ENCODE assay signal across 36 mouse cellular contexts in genomic region chr13:95474294-95474693, GRCm38 (mm10). TPM values are rescaled to one million over a fixed set of nuclear protein-coding genes. Genes with fewer than 3 reads are reported as not detected.
DNase-seq lines count a peak whose midpoint lies in the region; ATAC-seq and TF ChIP-seq lines count a peak whose summit lies in the region.
"Had no signal": no experiment of that assay in that cellular context is flagged by ENCODE, and none has a peak within 500 bp of the region (broad histone marks: within the 10 kb centered on the region; RNA-seq: fewer than 3 reads in every experiment).

No protein-coding gene starts in this region.

- no peak overlapping the region for H3K4me2 ChIP-seq in forebrain, embryonic 11.5 days (ENCODE audit: low read depth, low read length, severe bottlenecking)
- no peak overlapping the region for H3K4me2 ChIP-seq in forebrain, postnatal 0 days (ENCODE audit: low read depth)
- peak overlapping the region; percentile 29 for H3K4me2 ChIP-seq in liver, embryonic 13.5 days
- H3K4me2 ChIP-seq: forebrain, embryonic 15.5 days; heart, embryonic 15.5 days; hindbrain, embryonic 13.5 days; limb, embryonic 15.5 days; lung, embryonic 15.5 days; midbrain, embryonic 13.5 days had no signal

- ATAC-seq in forebrain, embryonic 11.5 days (replicated peaks; ENCODE audit: low FRiP score), result no peak
- ATAC-seq in forebrain, postnatal 0 days, result no peak
- ATAC-seq in liver, embryonic 13.5 days (ENCODE audit: low read depth), result peak; percentile 89
- ATAC-seq in megakaryocyte progenitor cell, adult 5-6 weeks (replicated peaks; ENCODE audit: poor library complexity), result peak; percentile 55
- ATAC-seq: forebrain, embryonic 15.5 days; intestine, embryonic 16.5 days; midbrain, embryonic 13.5 days; Patski had no signal

- no peak overlapping the region for H3K4me3 ChIP-seq in forebrain, embryonic 11.5 days (ENCODE audit: low read depth, low read length)
- no peak overlapping the region for H3K4me3 ChIP-seq in forebrain, postnatal 0 days (ENCODE audit: low read depth, low read length)
- H3K4me3 ChIP-seq in liver, embryonic 13.5 days (replicated peaks), result no peak overlapping the region
- no peak overlapping the region for H3K4me3 ChIP-seq in kidney, adult 2 months (ENCODE audit: insufficient read depth, low read depth, low read length)
- H3K4me3 ChIP-seq: forebrain, embryonic 15.5 days; heart, embryonic 15.5 days; hindbrain, embryonic 13.5 days; limb, embryonic 10.5 days; limb, embryonic 15.5 days; lung, embryonic 15.5 days; megakaryocyte, embryonic 14.5 days; midbrain, embryonic 13.5 days had no signal

- H3K27ac ChIP-seq in forebrain, embryonic 11.5 days (ENCODE audit: low read depth, low read length), result no peak overlapping the region
- no peak overlapping the region for H3K27ac ChIP-seq in forebrain, postnatal 0 days (ENCODE audit: low read depth, low read length)
- H3K27ac ChIP-seq in liver, embryonic 13.5 days, result peak overlapping the region; percentile 45; the same call in 1 of the 2 replicates
- H3K27ac ChIP-seq in kidney, adult 2 months (ENCODE audit: insufficient read depth, low read depth, low read length), result no peak overlapping the region
- H3K27ac ChIP-seq: forebrain, embryonic 15.5 days; heart, embryonic 15.5 days; hindbrain, embryonic 13.5 days; limb, embryonic 10.5 days; limb, embryonic 15.5 days; lung, embryonic 15.5 days; midbrain, embryonic 13.5 days had no signal

- no peaks in the 10 kb centered on the region for H3K36me3 ChIP-seq in forebrain, embryonic 11.5 days (ENCODE audit: control insufficient read depth, insufficient read depth, low read length)
- no peaks in the 10 kb centered on the region for H3K36me3 ChIP-seq in forebrain, postnatal 0 days (ENCODE audit: insufficient read depth)
- no peaks in the 10 kb centered on the region for H3K36me3 ChIP-seq in liver, embryonic 13.5 days
- H3K36me3 ChIP-seq in kidney, adult 2 months (ENCODE audit: control insufficient read depth, insufficient read depth, low read length), result no peaks in the 10 kb centered on the region
- H3K36me3 ChIP-seq: forebrain, embryonic 15.5 days; heart, embryonic 15.5 days; hindbrain, embryonic 13.5 days; limb, embryonic 10.5 days; limb, embryonic 15.5 days; lung, embryonic 15.5 days; midbrain, embryonic 13.5 days had no signal

- H3K4me1 ChIP-seq in forebrain, embryonic 11.5 days (replicated peaks; ENCODE audit: control insufficient read depth, insufficient read depth, low read length), result no peaks in the 10 kb centered on the region
- H3K4me1 ChIP-seq in forebrain, postnatal 0 days (ENCODE audit: insufficient read depth), result no peaks in the 10 kb centered on the region
- H3K4me1 ChIP-seq in liver, embryonic 13.5 days (replicated peaks), result peaks cover 32% of the 10 kb centered on the region
- no peaks in the 10 kb centered on the region for H3K4me1 ChIP-seq in kidney, adult 2 months (ENCODE audit: control insufficient read depth, insufficient read depth, low read length)
- H3K4me1 ChIP-seq: forebrain, embryonic 15.5 days; heart, embryonic 15.5 days; hindbrain, embryonic 13.5 days; limb, embryonic 10.5 days; limb, embryonic 15.5 days; lung, embryonic 15.5 days; megakaryocyte, embryonic 14.5 days; midbrain, embryonic 13.5 days had no signal

- peak; percentile 0 for DNase-seq in forebrain, embryonic 11.5 days (ENCODE audit: low spot score)
- no peak for DNase-seq in forebrain, postnatal 0 days
- DNase-seq in c-Kit-positive CD71-positive TER-119-positive erythroid progenitor cells, embryonic 14.5 days (ENCODE audit: low spot score), result peak; percentile 21
- DNase-seq in liver, embryonic 13.5 days, result no peak
- no peak for DNase-seq in urinary bladder, adult 18-20 months (ENCODE audit: low spot score in 2 of 2)
- no peak for DNase-seq in left cerebral cortex, adult 11 months (ENCODE audit: low spot score)
- no peak for DNase-seq in kidney, adult 2 months
- DNase-seq: adrenal gland, postnatal 10 days; cerebellum, adult 11 months; cerebellum, adult 9-10 months; cerebellum, postnatal 36 days; heart, postnatal 36 days; kidney, adult 9 months; kidney, postnatal 10 days; layer of hippocampus, postnatal 36 days; lung, postnatal 36 days; right cerebral cortex, adult 18-20 months; spleen, adult 18-20 months had no signal

- WGBS in forebrain, embryonic 11.5 days, result 79% methylated on average over 3 of the region's 3 CpGs
- WGBS in forebrain, postnatal 0 days, result 85% methylated on average over 3 of the region's 3 CpGs
- WGBS in liver, embryonic 13.5 days (ENCODE audit: insufficient replicate concordance), result 27% methylated on average over 3 of the region's 3 CpGs
- WGBS in kidney, adult 2 months, result 87% methylated on average over 3 of the region's 3 CpGs

- no peak overlapping the region for H3K9ac ChIP-seq in forebrain, embryonic 11.5 days (ENCODE audit: low read length)
- H3K9ac ChIP-seq in forebrain, postnatal 0 days, result no peak overlapping the region
- H3K9ac ChIP-seq in liver, embryonic 13.5 days, result no peak overlapping the region
- H3K9ac ChIP-seq: forebrain, embryonic 15.5 days; heart, embryonic 15.5 days; hindbrain, embryonic 13.5 days; limb, embryonic 15.5 days; lung, embryonic 15.5 days; midbrain, embryonic 13.5 days had no signal

- H3K27me3 ChIP-seq in forebrain, embryonic 11.5 days (ENCODE audit: control insufficient read depth, insufficient read depth, low read length), result no peaks in the 10 kb centered on the region
- H3K27me3 ChIP-seq in forebrain, postnatal 0 days (ENCODE audit: insufficient read depth, low read length), result no peaks in the 10 kb centered on the region
- peaks cover 9% of the 10 kb centered on the region; the same call in 1 of the 2 replicates for H3K27me3 ChIP-seq in liver, embryonic 13.5 days
- H3K27me3 ChIP-seq in kidney, adult 2 months (replicated peaks; ENCODE audit: control insufficient read depth, insufficient read depth, low read length), result no peaks in the 10 kb centered on the region
- H3K27me3 ChIP-seq: forebrain, embryonic 15.5 days; hindbrain, embryonic 13.5 days; limb, embryonic 15.5 days; lung, embryonic 15.5 days; midbrain, embryonic 13.5 days; Patski had no signal

- no peaks in the 10 kb centered on the region for H3K9me3 ChIP-seq in forebrain, embryonic 11.5 days (ENCODE audit: control insufficient read depth, low read length)
- no peaks in the 10 kb centered on the region for H3K9me3 ChIP-seq in forebrain, postnatal 0 days (ENCODE audit: low read length)
- no peaks in the 10 kb centered on the region for H3K9me3 ChIP-seq in liver, embryonic 13.5 days (replicated peaks)
- H3K9me3 ChIP-seq: forebrain, embryonic 15.5 days; heart, embryonic 15.5 days; hindbrain, embryonic 13.5 days; limb, embryonic 10.5 days; limb, embryonic 15.5 days; lung, embryonic 15.5 days; midbrain, embryonic 13.5 days had no signal

- no peak for TF ChIP-seq CTCF in forebrain, postnatal 0 days (IDR thresholded peaks at IDR 0.05; ENCODE audit: low read depth)
- no peak for TF ChIP-seq CTCF in kidney, adult 2 months (conservative IDR thresholded peaks at IDR 0.05; ENCODE audit: insufficient read depth, insufficient read length, low read depth, low read length)

- TF ChIP-seq POLR2A in kidney, adult 2 months (IDR thresholded peaks at IDR 0.05; ENCODE audit: low read depth, low read length), result no peak

RNA-seq across cellular contexts. Expression of gene S100z, which starts 4.2 kb away (rescaled TPM):
- 0.83 and 1.7 TPM in 2 replicates for polyA plus RNA-seq in forebrain, embryonic 11.5 days (2014; fragmentation: Nextera tagmentation; extraction: Ambion mirVana)
- total RNA-seq in forebrain, postnatal 0 days (2014; rRNA removed), result not detected in 2 replicates
- not detected in 2 replicates for polyA plus RNA-seq in forebrain, postnatal 0 days (2015; fragmentation: Nextera tagmentation; extraction: Ambion mirVana)
- not detected in 2 replicates for polyA plus RNA-seq in liver, embryonic 13.5 days (2015; fragmentation: Nextera tagmentation; extraction: Ambion mirVana)
- not detected in 2 replicates for total RNA-seq in megakaryocyte progenitor cell, adult 5-6 weeks (2015)
- not detected in 2 replicates for total RNA-seq in megakaryocyte progenitor cell, adult 5-6 weeks (2017)
- polyA plus RNA-seq in kidney, adult 2 months (2012; rRNA removed), result 0.80 TPM in 1 of 2 replicates, not detected in the other
- total RNA-seq: adrenal gland, postnatal 10 days; CH12.LX; ES-E14; heart, postnatal 36 days; layer of hippocampus, postnatal 36 days; left cerebral cortex, postnatal 10 days had no signal
- polyA plus RNA-seq: C2C12; forebrain, embryonic 15.5 days; heart, embryonic 15.5 days; hindbrain, embryonic 13.5 days; large intestine, adult 2 months; limb, embryonic 10.5 days; limb, embryonic 15.5 days; lung, embryonic 15.5 days; midbrain, embryonic 13.5 days; neural tube, embryonic 11.5 days; Patski had no signal

RNA-seq across cellular contexts. Expression of gene Crhbp, which starts 29.6 kb away (rescaled TPM):
- polyA plus RNA-seq in forebrain, embryonic 11.5 days (2014; fragmentation: Nextera tagmentation; extraction: Ambion mirVana), result 0.17 and 0.25 TPM in 2 replicates
- total RNA-seq in forebrain, postnatal 0 days (2014; rRNA removed), result 4.5 and 4.6 TPM in 2 replicates
- polyA plus RNA-seq in forebrain, postnatal 0 days (2015; fragmentation: Nextera tagmentation; extraction: Ambion mirVana), result 5.1 and 5.5 TPM in 2 replicates
- polyA plus RNA-seq in liver, embryonic 13.5 days (2015; fragmentation: Nextera tagmentation; extraction: Ambion mirVana), result not detected in 2 replicates
- not detected in 2 replicates for total RNA-seq in megakaryocyte progenitor cell, adult 5-6 weeks (2015)
- total RNA-seq in megakaryocyte progenitor cell, adult 5-6 weeks (2017), result not detected in 2 replicates
- polyA plus RNA-seq in kidney, adult 2 months (2012; rRNA removed), result 0.05 TPM in 1 of 2 replicates, not detected in the other
- total RNA-seq: adrenal gland, postnatal 10 days; CH12.LX; gastrocnemius, adult 8-10 months; heart, postnatal 36 days had no signal
- polyA plus RNA-seq: large intestine, adult 2 months; Patski had no signal

RNA-seq across cellular contexts. Expression of gene F2rl1, which starts 50.7 kb away (rescaled TPM):
- polyA plus RNA-seq in forebrain, embryonic 11.5 days (2014; fragmentation: Nextera tagmentation; extraction: Ambion mirVana), result 0.12 TPM in 1 of 2 replicates, not detected in the other
- total RNA-seq in forebrain, postnatal 0 days (2014; rRNA removed), result 0.19 and 0.23 TPM in 2 replicates
- 0.05 and 0.13 TPM in 2 replicates for polyA plus RNA-seq in forebrain, postnatal 0 days (2015; fragmentation: Nextera tagmentation; extraction: Ambion mirVana)
- polyA plus RNA-seq in liver, embryonic 13.5 days (2015; fragmentation: Nextera tagmentation; extraction: Ambion mirVana), result 0.22 and 0.32 TPM in 2 replicates
- 0.15 and 0.27 TPM in 2 replicates for total RNA-seq in megakaryocyte progenitor cell, adult 5-6 weeks (2015)
- 0.04 and 0.61 TPM in 2 replicates for total RNA-seq in megakaryocyte progenitor cell, adult 5-6 weeks (2017)
- 27.2 and 29.9 TPM in 2 replicates for polyA plus RNA-seq in kidney, adult 2 months (2012; rRNA removed)
- total RNA-seq: CH12.LX had no signal
- polyA plus RNA-seq: C2C12; hindbrain, embryonic 13.5 days; limb, embryonic 10.5 days; neural tube, embryonic 11.5 days had no signal

Comparison
In these comparisons a context has a peak if more than half of its experiments do, and no peak if none do; other contexts are left out.
1. DNase-seq: peak in forebrain, embryonic 11.5 days (single experiment) and c-Kit-positive CD71-positive TER-119-positive erythroid progenitor cells, embryonic 14.5 days (single experiment); none in forebrain, postnatal 0 days (single experiment), liver, embryonic 13.5 days (single experiment), urinary bladder, adult 18-20 months (0 of 2), left cerebral cortex, adult 11 months (single experiment) and kidney, adult 2 months (single experiment).
2. ATAC-seq: peak in liver, embryonic 13.5 days (single experiment) and megakaryocyte progenitor cell, adult 5-6 weeks (single experiment); none in forebrain, embryonic 11.5 days (single experiment) and forebrain, postnatal 0 days (single experiment).
3. RNA of gene F2rl1, which starts 50.7 kb away (polyA plus RNA-seq): 27.2 to 29.9 TPM in kidney, adult 2 months; 0.22 to 0.32 TPM in liver, embryonic 13.5 days, 0.05 to 0.13 TPM in forebrain, postnatal 0 days and 0.12 TPM in forebrain, embryonic 11.5 days; every median in the first group is over 10 times any median in the second.